Mouse (Mus musculus) neural tube, embryonic 11.5 days (tissue): Measurements from ENCODE around the gene Cacna1g. TPM values are rescaled to one million over a fixed set of nuclear protein-coding genes. Genes with fewer than 3 reads are reported as not detected.

Experiments used
- ATAC-seq: fragments of 200-750 bp; cut with Nextera tagmentation; 2 replicates; pipeline ENCODE4 v1.8.0; 2017; ENCODE audit warnings: moderate number of reproducible peaks, mild to moderate bottlenecking, moderate TSS enrichment, moderate library complexity; ENCODE audit not compliant: insufficient read depth, low FRiP score, low TSS enrichment
- DNase-seq: peaks from one replicate; pipeline ENCODE4 v3.0.0-alpha.2; 2015; ENCODE audit warnings: low spot score
- H3K27ac ChIP-seq: fragments of 300-500 bp; sonication (generic); 2 replicates; pipeline ENCODE4 v1.5.1; 2014; ENCODE audit warnings: low read depth, mild to moderate bottlenecking, low read length
- H3K27me3 ChIP-seq: fragments of 300-500 bp; sonication (generic); 2 replicates; pipeline ENCODE4 v1.6.1; 2014; ENCODE audit warnings: mild to moderate bottlenecking, low read length, mixed read lengths; ENCODE audit not compliant: control insufficient read depth, insufficient read depth
- H3K36me3 ChIP-seq: fragments of 300-500 bp; sonication (generic); 2 replicates; pipeline ENCODE4 v1.6.1; 2014; ENCODE audit warnings: mild to moderate bottlenecking, low read length, moderate library complexity, mixed read lengths; ENCODE audit not compliant: control insufficient read depth, insufficient read depth
- H3K4me1 ChIP-seq: fragments of 300-500 bp; sonication (generic); 2 replicates; pipeline ENCODE4 v1.6.1; 2014; ENCODE audit warnings: low read length, mixed read lengths; ENCODE audit not compliant: control insufficient read depth, insufficient read depth
- H3K4me2 ChIP-seq: fragments of 300-500 bp; sonication (generic); 2 replicates; pipeline ENCODE4 v1.6.1; 2014; ENCODE audit warnings: low read depth, mild to moderate bottlenecking, moderate library complexity
- H3K4me3 ChIP-seq: fragments of 300-500 bp; sonication (generic); 2 replicates; pipeline ENCODE4 v1.5.1; 2014; ENCODE audit warnings: low read depth, low read length
- H3K9ac ChIP-seq: fragments of 300-500 bp; sonication (generic); 2 replicates; pipeline ENCODE4 v1.6.1; 2014; ENCODE audit warnings: mild to moderate bottlenecking, low read length
- H3K9me3 ChIP-seq: fragments of 300-500 bp; sonication (generic); 2 replicates; pipeline ENCODE4 v1.6.1; 2016; ENCODE audit warnings: low read length; ENCODE audit not compliant: control insufficient read depth
- WGBS: fragments of 180-500 bp; shearing (Covaris S2); extraction: QIAGEN DNeasy Blood & Tissue Kit; methylation state at CpG from one replicate; pipeline ENCODE4 v1.1.7; 2014; 5-methylcytosine and 5-hydroxymethylcytosine counted together
- polyA plus RNA-seq: library from polyadenylated mRNA; unstranded; fragments of >200 nt; fragmentation: Nextera tagmentation; extraction: Ambion mirVana; gene quantifications from 2 replicates; pipeline ENCODE4 v1.2.1, GENCODE M21; 2014

Cacna1g gene
- polyA plus RNA-seq, 1 experiment from 2014 or later, result 9.0 TPM

DNA sequence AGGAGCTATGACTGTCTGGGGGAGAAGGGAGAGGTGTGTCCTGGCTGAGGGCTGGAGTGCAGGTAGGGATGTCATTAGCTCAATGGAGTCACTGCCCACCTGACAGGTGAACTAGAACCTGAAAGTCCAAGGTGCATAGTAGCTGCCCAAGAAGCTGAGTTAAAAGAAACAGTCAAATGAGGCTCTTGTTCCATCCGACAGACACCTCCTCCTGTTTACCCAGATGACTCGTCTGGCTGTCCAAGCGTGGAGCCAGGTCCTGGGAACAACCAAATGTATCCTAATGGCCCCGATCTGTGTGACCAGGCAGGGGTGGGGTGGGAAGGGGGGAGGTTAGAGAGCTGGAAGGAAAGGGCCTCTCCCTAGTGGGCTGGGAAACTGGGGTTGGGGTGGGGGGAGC is 28.7 kb downstream of the Cacna1g start:
- Histone ChIP-seq H3K4me2 (no peak overlapping the region), H3K36me3 (no peaks in the 10 kb centered on the region), H3K27ac (no peak overlapping the region), H3K9me3 (no peaks in the 10 kb centered on the region), H3K9ac (no peak overlapping the region), H3K4me3 (no peak overlapping the region), H3K27me3 (no peaks in the 10 kb centered on the region), H3K4me1 (peaks cover 15% of the 10 kb centered on the region)
- no peak for DNase-seq
- no peak for ATAC-seq
- 49% methylated on average over 4 of the region's 4 CpGs for WGBS

DNA sequence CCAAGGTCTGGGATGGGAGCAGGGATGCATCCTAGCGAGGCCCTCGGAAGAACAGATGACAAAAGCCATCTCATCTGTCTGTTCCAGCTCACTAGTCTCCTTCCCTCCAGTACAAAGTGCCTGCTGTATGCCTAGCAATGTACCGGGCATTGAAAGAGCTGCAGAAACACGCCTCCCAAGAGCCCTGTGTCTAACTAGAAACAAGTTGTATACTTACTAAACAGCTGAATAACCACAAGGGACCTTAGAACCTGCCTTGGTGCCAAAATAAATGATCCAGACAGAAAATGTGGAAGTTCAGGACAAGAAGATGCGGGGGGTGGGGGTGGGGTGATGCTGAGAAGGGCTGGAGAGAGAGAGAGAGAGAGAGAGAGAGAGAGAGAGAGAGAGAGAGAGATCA is 29.2 kb downstream of the Cacna1g start:
- no peak overlapping the region for H3K9ac ChIP-seq
- ATAC-seq, result no peak
- DNase-seq, result no peak
- 54% methylated on average over 5 of the region's 5 CpGs for WGBS
- no peaks in the 10 kb centered on the region for H3K9me3 ChIP-seq
- no peak overlapping the region for H3K4me2 ChIP-seq
- H3K27me3 ChIP-seq, result no peaks in the 10 kb centered on the region
- no peak overlapping the region for H3K27ac ChIP-seq
- no peaks in the 10 kb centered on the region; the same call in 1 of the 2 replicates for H3K36me3 ChIP-seq
- no peak overlapping the region for H3K4me3 ChIP-seq
- H3K4me1 ChIP-seq, result peaks cover 15% of the 10 kb centered on the region

DNA sequence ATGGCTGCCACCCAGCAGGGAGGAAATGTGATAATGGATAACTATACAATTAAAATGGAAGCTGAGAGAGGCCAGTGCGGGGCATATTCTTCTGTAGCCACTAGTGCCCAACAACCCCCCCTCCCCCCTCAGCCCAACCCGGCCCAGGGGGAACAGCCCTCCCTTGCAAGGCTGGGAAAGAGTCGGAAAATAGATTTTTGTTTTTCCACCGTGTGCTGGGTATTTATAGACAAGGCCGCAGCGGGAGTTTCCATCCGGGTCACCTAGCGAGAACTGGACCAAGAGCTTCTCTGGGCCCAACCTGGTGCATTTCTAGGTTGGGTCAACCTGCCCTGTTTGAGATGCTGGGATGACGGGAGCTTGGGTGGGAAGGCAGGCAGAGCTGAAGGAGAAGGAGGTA is 32.2 kb downstream of the Cacna1g start:
- no peak for ATAC-seq
- no peak overlapping the region; the same call in 1 of the 2 replicates for H3K9ac ChIP-seq
- 0 out of 2 replicates have a peak overlapping the region, but pooled peaks have one; percentile 14 for H3K27ac ChIP-seq
- H3K4me3 ChIP-seq, result no peak overlapping the region
- H3K4me2 ChIP-seq, result no peak overlapping the region
- WGBS, result 79% methylated on average over 9 of the region's 9 CpGs
- no peak for DNase-seq
- peaks cover 15% of the 10 kb centered on the region for H3K4me1 ChIP-seq
- no peaks in the 10 kb centered on the region for H3K9me3 ChIP-seq
- H3K27me3 ChIP-seq, result no peaks in the 10 kb centered on the region
- H3K36me3 ChIP-seq, result no peaks in the 10 kb centered on the region; the same call in 1 of the 2 replicates

- Histone ChIP-seq H3K4me2 (no peak overlapping the region), H3K9me3 (no peaks in the 10 kb centered on the region), H3K27ac (no peak overlapping the region), H3K9ac (no peak overlapping the region), H3K4me1 (peaks cover 15% of the 10 kb centered on the region), H3K27me3 (no peaks in the 10 kb centered on the region), H3K36me3 (no peaks in the 10 kb centered on the region; the same call in 1 of the 2 replicates), H3K4me3 (no peak overlapping the region)
- DNase-seq, result no peak
- 46% methylated on average over 7 of the region's 7 CpGs for WGBS
- no peak for ATAC-seq
These were observed 32.9 kb downstream of the Cacna1g start for GRCm38 (mm10) chr11:94441122-94441521.

GRCm38 (mm10) chr11:94440421-94440820 is 33.6 kb downstream of the Cacna1g start:
- ATAC-seq (no peak), DNase-seq (no peak)
- no peak overlapping the region for H3K9ac ChIP-seq
- peaks cover 15% of the 10 kb centered on the region for H3K4me1 ChIP-seq
- no peaks in the 10 kb centered on the region; the same call in 1 of the 2 replicates for H3K36me3 ChIP-seq
- H3K27me3 ChIP-seq, result no peaks in the 10 kb centered on the region
- no peak overlapping the region for H3K4me3 ChIP-seq
- H3K27ac ChIP-seq, result no peak overlapping the region
- no peaks in the 10 kb centered on the region for H3K9me3 ChIP-seq
- WGBS, result 89% methylated on average over 6 of the region's 6 CpGs
- no peak overlapping the region for H3K4me2 ChIP-seq

GRCm38 (mm10) chr11:94429011-94429651 is 44.9 kb downstream of the Cacna1g start:
- no peak overlapping the region for H3K4me2 ChIP-seq
- ATAC-seq, result peak; percentile 42; the same call in 1 of the 2 replicates

DNA sequence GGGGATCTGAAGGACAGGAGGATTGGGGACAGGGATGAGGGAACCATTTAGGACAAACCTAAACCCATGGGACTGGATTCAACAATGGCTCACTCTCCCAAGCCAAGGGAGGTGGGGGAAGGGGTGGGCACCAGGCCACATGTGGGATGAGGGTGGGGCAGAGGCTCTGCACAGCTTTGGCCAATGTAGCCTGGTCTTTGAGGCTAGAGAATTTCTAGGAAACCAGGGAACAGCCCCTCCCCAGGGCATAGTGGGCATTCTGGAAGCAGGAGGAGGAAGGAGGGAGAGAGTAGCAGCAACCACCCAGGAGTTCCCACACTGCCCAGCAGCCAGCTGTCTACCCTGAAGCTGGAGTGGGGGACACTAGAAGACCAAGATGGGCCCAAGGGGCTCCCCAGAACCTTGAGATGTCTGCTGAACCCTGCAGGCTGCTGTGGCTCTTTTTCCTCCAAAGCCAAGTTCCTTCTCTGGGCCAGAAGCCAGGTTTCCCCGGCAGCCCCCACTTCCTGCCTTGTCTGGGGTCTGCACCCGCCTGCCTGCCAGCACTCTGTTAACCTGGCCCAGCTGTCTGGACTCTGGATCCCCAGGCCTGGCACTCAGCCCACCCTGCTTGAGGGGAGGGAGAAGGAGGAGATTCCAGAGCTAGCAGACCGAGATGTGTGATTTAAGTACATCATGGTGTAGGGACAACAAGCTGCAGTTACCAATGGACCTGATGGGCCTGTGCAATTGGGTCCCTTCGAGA is 45.7 kb downstream of the Cacna1g start:
- Histone ChIP-seq H3K4me1 (peaks cover 20% of the 10 kb centered on the region), H3K9ac (no peak overlapping the region; the same call in 1 of the 2 replicates)

More at GRCm38 (mm10) chr11:94429011-94429651, 44.9 kb downstream of the Cacna1g start:
- Histone ChIP-seq H3K9ac (no peak overlapping the region), H3K27ac (peak overlapping the region; percentile 75; the same call in 1 of the 2 replicates), H3K36me3 (no peaks in the 10 kb centered on the region), H3K4me1 (peaks cover 25% of the 10 kb centered on the region), H3K4me3 (no peak overlapping the region), H3K27me3 (peaks cover 3% of the 10 kb centered on the region; the same call in 1 of the 2 replicates), H3K9me3 (no peaks in the 10 kb centered on the region)
- DNase-seq, result peak; percentile 64
- 17% methylated on average over 9 of the region's 9 CpGs for WGBS

GRCm38 (mm10) chr11:94425656-94426055 is 48.3 kb downstream of the Cacna1g start:
- no peak overlapping the region for H3K27ac ChIP-seq
- no peak overlapping the region for H3K4me3 ChIP-seq
- H3K9me3 ChIP-seq, result no peaks in the 10 kb centered on the region
- peaks cover 4% of the 10 kb centered on the region; the same call in 1 of the 2 replicates for H3K27me3 ChIP-seq
- no peaks in the 10 kb centered on the region for H3K36me3 ChIP-seq
- 55% methylated on average over 14 of the region's 14 CpGs for WGBS
- DNase-seq, result no peak
- no peak overlapping the region for H3K4me2 ChIP-seq
- ATAC-seq, result no peak
- peaks cover 20% of the 10 kb centered on the region for H3K4me1 ChIP-seq
- peak overlapping the region; percentile 6; the same call in 1 of the 2 replicates for H3K9ac ChIP-seq

More for the DNA sequence above, 45.7 kb downstream of the Cacna1g start:
- peak overlapping the region; percentile 75 for H3K27ac ChIP-seq
- no peaks in the 10 kb centered on the region for H3K9me3 ChIP-seq
- no peak overlapping the region for H3K4me3 ChIP-seq
- ATAC-seq (no peak), DNase-seq (peak; percentile 62)
- WGBS, result 35% methylated on average over 4 of the region's 4 CpGs
- H3K27me3 ChIP-seq, result peaks cover 4% of the 10 kb centered on the region; the same call in 1 of the 2 replicates
- no peak overlapping the region for H3K4me2 ChIP-seq
- no peaks in the 10 kb centered on the region for H3K36me3 ChIP-seq
